Mouse (Mus musculus) ES-Bruce4 (cell line): ENCODE measurements at regions not wholly inside any gene's neighbourhood (a gene's known extent, or its start where the extent isn't known, plus 50 kb on each side); places are given as distances from the start of the nearest gene placed in this dataset.
A peak's percentile ranks its signal among the peaks of the same experiment; 100 is the strongest.

Experiments used
- H3K27ac ChIP-seq: 2 replicates; pipeline ENCODE4 v1.5.1; 2012; ENCODE audit warnings: low read length, inconsistent platforms; ENCODE audit not compliant: insufficient read depth
- H3K27me3 ChIP-seq: 2 replicates; pipeline ENCODE4 v1.6.1; 2012; ENCODE audit warnings: mild to moderate bottlenecking, low read length, inconsistent platforms; ENCODE audit not compliant: control insufficient read depth, poor library complexity, insufficient read depth, severe bottlenecking
- H3K36me3 ChIP-seq: 2 replicates; pipeline ENCODE4 v1.6.1; 2012; ENCODE audit warnings: inconsistent platforms, mild to moderate bottlenecking, low read length, moderate library complexity; ENCODE audit not compliant: control insufficient read depth, poor library complexity, insufficient read depth, severe bottlenecking
- H3K4me1 ChIP-seq: one replicate; pipeline ENCODE4 v1.8.1; 2011; ENCODE audit warnings: low read length; ENCODE audit not compliant: control insufficient read depth, insufficient read depth
- H3K4me3 ChIP-seq: 2 replicates; pipeline ENCODE4 v1.5.1; 2011; ENCODE audit warnings: low read depth, mild to moderate bottlenecking, low read length
- H3K9ac ChIP-seq: 2 replicates; pipeline ENCODE4 v1.6.1; 2012; ENCODE audit warnings: low read depth, mild to moderate bottlenecking, inconsistent platforms; ENCODE audit not compliant: poor library complexity, severe bottlenecking
- H3K9me3 ChIP-seq: replicated peaks from 2 replicates; pipeline ENCODE4 v1.6.1; 2012; ENCODE audit warnings: mild to moderate bottlenecking, low read length, inconsistent platforms; ENCODE audit not compliant: control insufficient read depth, poor library complexity, insufficient read depth, severe bottlenecking
- CTCF ChIP-seq: IDR thresholded peaks from one replicate; pipeline ENCODE4 v1.8.1; 2011; ENCODE audit warnings: low read depth, low read length
- EP300 ChIP-seq: IDR thresholded peaks from 2 replicates; pipeline ENCODE4 v1.6.1; 2011; ENCODE audit warnings: low read depth, low read length; ENCODE audit not compliant: insufficient read depth
- POLR2A ChIP-seq: IDR thresholded peaks from one replicate; pipeline ENCODE4 v1.8.1; 2011; ENCODE audit warnings: low read length; ENCODE audit not compliant: insufficient read depth

- no peak for TF ChIP-seq EP300
- TF ChIP-seq POLR2A, result no peak
- TF ChIP-seq CTCF, result peak; percentile 4
- H3K4me1 ChIP-seq, result no peaks in the 10 kb centered on the region
- no peak overlapping the region for H3K27ac ChIP-seq
- H3K9ac ChIP-seq, result no peak overlapping the region
- no peak overlapping the region for H3K4me3 ChIP-seq
- peaks cover 4% of the 10 kb centered on the region; the same call in 1 of the 2 replicates for H3K9me3 ChIP-seq
- H3K27me3 ChIP-seq, result no peaks in the 10 kb centered on the region
- no peaks in the 10 kb centered on the region for H3K36me3 ChIP-seq
These were observed 197.4 kb downstream of the Meis1 start for GRCm38 (mm10) chr11:18821384-18821783.

DNA sequence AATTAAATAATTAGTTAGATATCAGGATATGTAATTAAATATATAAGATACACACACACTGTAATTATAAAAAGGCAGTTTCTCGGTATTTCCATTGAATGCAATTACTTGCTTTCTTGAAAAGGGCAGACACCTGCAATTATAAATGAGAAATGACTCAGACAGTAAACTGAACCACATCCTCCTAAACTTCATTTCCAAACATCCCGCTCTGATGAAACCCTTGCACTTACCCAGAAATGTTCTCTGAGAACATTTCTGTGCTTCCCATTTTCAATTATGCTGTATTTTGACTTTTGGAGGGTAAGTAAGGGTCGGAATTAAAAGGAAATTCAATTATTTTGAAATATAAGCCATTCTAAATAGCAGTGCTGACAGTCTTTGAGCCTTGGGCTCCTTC lies 204.7 kb downstream of the Meis1 start:
- no peak for TF ChIP-seq EP300
- TF ChIP-seq POLR2A, result no peak
- TF ChIP-seq CTCF, result no peak
- no peaks in the 10 kb centered on the region for H3K36me3 ChIP-seq
- H3K27me3 ChIP-seq, result no peaks in the 10 kb centered on the region
- H3K9me3 ChIP-seq, result peaks cover 20% of the 10 kb centered on the region
- H3K4me1 ChIP-seq, result no peaks in the 10 kb centered on the region
- H3K4me3 ChIP-seq, result no peak overlapping the region
- no peak overlapping the region for H3K9ac ChIP-seq
- H3K27ac ChIP-seq, result no peak overlapping the region

DNA sequence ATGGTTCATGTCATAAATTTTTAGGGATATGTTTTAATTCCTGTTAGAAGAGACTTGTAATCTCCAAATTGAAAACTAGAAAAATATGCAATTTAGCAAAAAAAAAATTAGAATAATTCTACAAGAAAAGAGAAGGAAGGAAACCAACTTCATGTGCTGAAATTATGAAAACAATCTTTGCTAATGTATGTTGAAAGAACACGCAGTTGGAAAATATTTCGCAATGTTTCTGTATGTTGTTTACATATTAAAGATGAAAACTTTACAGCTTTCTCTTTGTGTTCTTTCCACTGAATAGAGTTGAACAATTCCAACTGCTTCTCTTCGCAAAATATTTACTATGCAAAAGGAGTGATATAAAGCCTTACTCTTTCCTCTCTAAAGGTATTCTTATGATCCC lies 251.3 kb downstream of the Meis1 start:
- no peak overlapping the region for H3K9ac ChIP-seq
- H3K36me3 ChIP-seq, result no peaks in the 10 kb centered on the region
- H3K4me1 ChIP-seq, result no peaks in the 10 kb centered on the region
- H3K27me3 ChIP-seq, result no peaks in the 10 kb centered on the region
- TF ChIP-seq CTCF (no peak), POLR2A (no peak), EP300 (no peak)
- no peaks in the 10 kb centered on the region for H3K9me3 ChIP-seq
- H3K27ac ChIP-seq, result no peak overlapping the region
- no peak overlapping the region for H3K4me3 ChIP-seq

- H3K36me3 ChIP-seq, result no peaks in the 10 kb centered on the region
- H3K27me3 ChIP-seq, result no peaks in the 10 kb centered on the region
- no peaks in the 10 kb centered on the region for H3K9me3 ChIP-seq
- no peak overlapping the region for H3K4me3 ChIP-seq
- TF ChIP-seq POLR2A, result no peak
- no peak for TF ChIP-seq EP300
- no peak for TF ChIP-seq CTCF
- no peak overlapping the region for H3K9ac ChIP-seq
- no peak overlapping the region for H3K27ac ChIP-seq
- no peaks in the 10 kb centered on the region for H3K4me1 ChIP-seq
These were observed 252.2 kb downstream of the Meis1 start for GRCm38 (mm10) chr11:18766458-18767016.

DNA sequence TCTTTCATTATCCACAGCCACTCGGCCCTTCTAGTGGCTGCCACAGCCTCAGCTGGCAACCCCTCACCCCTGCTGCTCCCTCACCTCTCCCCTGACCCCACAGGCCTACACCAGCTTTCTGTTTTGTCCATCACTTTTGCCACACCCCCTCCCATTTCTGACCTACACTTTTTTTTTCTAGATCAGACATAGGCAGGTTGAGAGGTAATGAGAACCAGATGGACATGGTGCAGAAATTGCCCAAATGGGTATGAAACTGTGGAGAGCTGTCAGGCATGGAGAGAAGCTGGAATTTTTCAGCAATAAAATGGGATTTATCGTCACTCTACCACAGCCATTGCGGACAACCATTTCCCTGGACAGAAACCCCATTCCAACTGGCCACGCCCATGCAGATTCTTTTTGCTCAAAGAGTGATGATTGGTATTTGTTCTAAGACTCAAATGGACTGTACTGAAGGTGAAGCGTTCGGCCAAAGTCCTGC lies 260.2 kb downstream of the Meis1 start:
- no peaks in the 10 kb centered on the region for H3K36me3 ChIP-seq
- TF ChIP-seq POLR2A (no peak), CTCF (no peak), EP300 (no peak)
- H3K9ac ChIP-seq, result no peak overlapping the region
- H3K4me1 ChIP-seq, result no peaks in the 10 kb centered on the region
- no peaks in the 10 kb centered on the region for H3K27me3 ChIP-seq
- H3K9me3 ChIP-seq, result no peaks in the 10 kb centered on the region
- no peak overlapping the region for H3K27ac ChIP-seq
- no peak overlapping the region for H3K4me3 ChIP-seq

DNA sequence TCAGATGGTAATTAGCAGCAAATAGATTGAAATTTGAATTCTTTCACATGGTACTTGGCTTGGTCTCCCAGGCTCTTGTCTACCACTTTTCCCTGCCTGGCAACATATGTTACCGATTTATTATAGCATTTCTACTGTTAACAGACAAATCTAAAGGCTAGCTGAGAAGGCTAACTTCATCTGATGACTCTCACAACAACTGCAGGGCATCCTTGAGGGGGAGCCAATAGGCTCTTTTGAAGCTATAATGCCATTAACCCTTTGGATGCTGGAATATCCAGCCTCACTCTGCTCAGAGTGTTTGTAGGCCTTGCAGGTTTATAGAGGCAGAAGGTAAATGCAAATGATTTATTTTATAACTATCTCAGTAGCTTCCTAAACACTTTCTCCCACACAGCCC lies 262.2 kb downstream of the Meis1 start:
- TF ChIP-seq CTCF (no peak), POLR2A (no peak), EP300 (no peak)

More for the DNA sequence above, 262.2 kb downstream of the Meis1 start:
- Histone ChIP-seq H3K4me3 (no peak overlapping the region), H3K36me3 (no peaks in the 10 kb centered on the region), H3K27me3 (no peaks in the 10 kb centered on the region), H3K9me3 (0 out of 2 replicates have a peak, but pooled peaks cover 2% of the 10 kb centered on the region), H3K27ac (no peak overlapping the region), H3K4me1 (no peaks in the 10 kb centered on the region), H3K9ac (no peak overlapping the region)
